Mouse (Mus musculus) brain, embryonic 14.5 days (tissue): ENCODE measurements at regions not wholly inside any gene's neighbourhood (a gene's known extent, or its start where the extent isn't known, plus 50 kb on each side); places are given as distances from the start of the nearest gene placed in this dataset.

Experiments
- CTCF ChIP-seq: fragments of 200-500 bp; IDR thresholded peaks from 2 replicates; pipeline ENCODE4 v1.5.1; 2012; ENCODE audit warnings: inconsistent platforms, mild to moderate bottlenecking, moderate library complexity, borderline replicate concordance; ENCODE audit not compliant: insufficient read depth, insufficient read length; ENCODE audit errors: extremely low read depth
- POLR2A ChIP-seq: fragments of 200-500 bp; IDR thresholded peaks from 2 replicates; pipeline ENCODE4 v1.6.1; 2012; ENCODE audit warnings: mild to moderate bottlenecking, inconsistent platforms, borderline replicate concordance; ENCODE audit not compliant: poor library complexity, insufficient read depth, insufficient read length, severe bottlenecking; ENCODE audit errors: extremely low read depth

- TF ChIP-seq CTCF (no peak), POLR2A (no peak)
These were observed 138.2 kb upstream of the Dio2 start for GRCm38 (mm10) chr12:90876230-90877005.
